Mouse (Mus musculus) c-Kit-negative CD71-positive TER-119-positive erythroid progenitor cells, embryonic 14.5 days (primary cell): ENCODE measurements at regions not wholly inside any gene's neighbourhood (a gene's known extent, or its start where the extent isn't known, plus 50 kb on each side); places are given as distances from the start of the nearest gene placed in this dataset.

ENCODE experiments used
- DNase-seq: peaks from one replicate; pipeline ENCODE4 v3.0.0-alpha.2; 2013; ENCODE audit warnings: low read depth, low spot score

GRCm38 (mm10) chrX:13014051-13014450 lies 57.2 kb upstream of the Usp9x start:
- no peak for DNase-seq

- DNase-seq: no peak
Observed at GRCm38 (mm10) chrX:13013086-13013485, 58.2 kb upstream of the Usp9x start.

GRCm38 (mm10) chrX:12990777-12991176 lies 80.5 kb upstream of the Usp9x start:
- DNase-seq: no peak

GRCm38 (mm10) chrX:12977676-12978075 lies 93.6 kb upstream of the Usp9x start:
- DNase-seq: no peak

GRCm38 (mm10) chrX:12968979-12969746 lies 102.1 kb upstream of the Usp9x start:
- no peak for DNase-seq

- DNase-seq: no peak
Observed at GRCm38 (mm10) chrX:12959467-12960314, 111.6 kb upstream of the Usp9x start.

GRCm38 (mm10) chrX:12958873-12959272 lies 112.4 kb upstream of the Usp9x start:
- no peak for DNase-seq

GRCm38 (mm10) chrX:12950928-12951660 lies 120.2 kb upstream of the Usp9x start:
- DNase-seq: no peak

- no peak for DNase-seq
Observed at GRCm38 (mm10) chrX:12942451-12942850, 128.8 kb upstream of the Usp9x start.

- DNase-seq: no peak
Observed at GRCm38 (mm10) chrX:12936406-12937172, 134.7 kb upstream of the Usp9x start.

GRCm38 (mm10) chrX:12933294-12933807 lies 137.9 kb upstream of the Usp9x start:
- no peak for DNase-seq

- no peak for DNase-seq
Observed at GRCm38 (mm10) chrX:12930242-12930641, 141.1 kb upstream of the Usp9x start.

- peak; percentile 13 for DNase-seq
Observed at GRCm38 (mm10) chrX:12927797-12928589, 143.3 kb upstream of the Usp9x start.

- DNase-seq: no peak
Observed at GRCm38 (mm10) chrX:12924705-12925644, 146.3 kb upstream of the Usp9x start.

- peak; percentile 11 for DNase-seq
Observed at GRCm38 (mm10) chrX:12919576-12919975, 151.7 kb upstream of the Usp9x start.

- DNase-seq: no peak
Observed at GRCm38 (mm10) chrX:12917105-12917504, 154.2 kb upstream of the Usp9x start.

GRCm38 (mm10) chrX:12916684-12917083 lies 154.6 kb upstream of the Usp9x start:
- DNase-seq: no peak

GRCm38 (mm10) chrX:12900256-12900655 lies 138.4 kb upstream of the Med14 start:
- no peak for DNase-seq

- no peak for DNase-seq
Observed at GRCm38 (mm10) chrX:12891468-12891867, 129.6 kb upstream of the Med14 start.
